ENCODE assay signal across 9 mouse cellular contexts in genomic region chr7:141264761-141265410, GRCm38 (mm10). TPM values are rescaled to one million over a fixed set of nuclear protein-coding genes. Genes with fewer than 3 reads are reported as not detected.
DNase-seq lines count a peak whose midpoint lies in the region; ATAC-seq and TF ChIP-seq lines count a peak whose summit lies in the region.
"Had no signal": no experiment of that assay in that cellular context is flagged by ENCODE, and none has a peak within 500 bp of the region (broad histone marks: within the 10 kb centered on the region; RNA-seq: fewer than 3 reads in every experiment).

No protein-coding gene starts in this region.

- H3K9ac ChIP-seq in liver, adult 2 months (ENCODE audit: low read depth, low read length), result peak overlapping the region; percentile 32
- H3K9ac ChIP-seq: hindbrain, embryonic 15.5 days had no signal

- 52% methylated on average over 12 of the region's 12 CpGs for WGBS in liver, adult 2 months

- ATAC-seq in common myeloid progenitor, adult 5-6 weeks (replicated peaks; ENCODE audit: low read depth, poor library complexity, severe bottlenecking), result peak; percentile 45
- ATAC-seq in monocyte, adult 5-6 weeks (replicated peaks; ENCODE audit: insufficient number of reproducible peaks, low FRiP score, low TSS enrichment, poor library complexity, severe bottlenecking), result peak; percentile 37

- H3K36me3 ChIP-seq in testis, adult 2 months (ENCODE audit: control insufficient read depth, insufficient read depth, low read length), result peaks cover 3% of the 10 kb centered on the region
- peaks cover 12% of the 10 kb centered on the region; the same call in 1 of the 2 replicates for H3K36me3 ChIP-seq in liver, adult 2 months (ENCODE audit: control insufficient read depth, insufficient read depth, low read length)

- no peaks in the 10 kb centered on the region for H3K79me2 ChIP-seq in liver, adult 2 months (ENCODE audit: control insufficient read depth, insufficient read depth, low read length)

- H3K27me3 ChIP-seq in testis, adult 2 months (ENCODE audit: control insufficient read depth, insufficient read depth, low read length), result no peaks in the 10 kb centered on the region
- no peaks in the 10 kb centered on the region for H3K27me3 ChIP-seq in liver, adult 2 months (ENCODE audit: control insufficient read depth, insufficient read depth, low read length)
- H3K27me3 ChIP-seq: hindbrain, embryonic 15.5 days had no signal

- no peak for TF ChIP-seq POLR2A in testis, adult 2 months (IDR thresholded peaks at IDR 0.05; ENCODE audit: control insufficient read depth, low read depth, low read length)
- TF ChIP-seq POLR2A in liver, adult 2 months (IDR thresholded peaks at IDR 0.05; ENCODE audit: extremely low read depth, insufficient read depth, low read length), result no peak

- no peak overlapping the region for H3K27ac ChIP-seq in testis, adult 2 months (ENCODE audit: control insufficient read depth, insufficient read depth, low read depth, low read length)
- no peak overlapping the region for H3K27ac ChIP-seq in liver, adult 2 months (replicated peaks; ENCODE audit: insufficient read depth, low read depth, low read length)
- H3K27ac ChIP-seq: hindbrain, embryonic 15.5 days had no signal

- H3K4me1 ChIP-seq in testis, adult 2 months (ENCODE audit: control insufficient read depth, insufficient read depth, low read length), result peaks cover 15% of the 10 kb centered on the region
- H3K4me1 ChIP-seq in liver, adult 2 months (ENCODE audit: control insufficient read depth, insufficient read depth, low read length), result peaks cover 12% of the 10 kb centered on the region; the same call in 1 of the 2 replicates

- intact Hi-C loops in heart, postnatal 14 days (cut with DNase I), result loop anchor here (2.0 kb wide), 1 partner anchor 98 kb away; no protein-coding TSS in a partner anchor

- H3K4me3 ChIP-seq in testis, adult 2 months (ENCODE audit: control insufficient read depth, low read depth, low read length), result no peak overlapping the region
- H3K4me3 ChIP-seq in liver, adult 2 months (ENCODE audit: insufficient read depth, low read depth, low read length), result peak overlapping the region; percentile 46

- DNase-seq in testis, postnatal 14 days (ENCODE audit: low spot score), result no peak
- peak; percentile 29 to 38 for DNase-seq in heart, postnatal 14 days
- no peak for DNase-seq in liver, adult 2 months (ENCODE audit: extremely low read depth, low read depth, low spot score)
- DNase-seq in thymus, postnatal 14 days, result peak; percentile 81
- DNase-seq in left cerebral cortex, adult 18-20 months (ENCODE audit: low spot score in 2 of 2), result no peak

- peak; percentile 36; the same call in 1 of the 2 replicates for TF ChIP-seq CTCF in testis, adult 2 months (IDR thresholded peaks at IDR 0.05; ENCODE audit: control insufficient read depth, insufficient read depth, insufficient replicate concordance, low read depth, low read length)
- TF ChIP-seq CTCF in liver, adult 2 months (IDR thresholded peaks at IDR 0.05; ENCODE audit: low read depth, low read length), result peak; percentile 63

RNA-seq across cellular contexts. Expression of gene Irf7, which starts 1.4 kb away (rescaled TPM):
- 2.3 and 2.4 TPM in 2 replicates for polyA plus RNA-seq in testis, adult 2 months (2012; rRNA removed)
- total RNA-seq in common myeloid progenitor, adult 5-6 weeks (2017), result 3.4 and 24.7 TPM in 2 replicates
- 1 to 10 TPM; 1.6 to 1.7 TPM for total RNA-seq in heart, postnatal 14 days (2021)
- total RNA-seq in liver, adult 2 months (2014; rRNA removed), result 22.8 and 32.2 TPM in 2 replicates
- polyA plus RNA-seq in liver, adult 2 months (2012; rRNA removed), result 42.4 and 102 TPM in 2 replicates
- total RNA-seq in monocyte, adult 5-6 weeks (2017), result 76.2 to 126 TPM (median 78.7 TPM) in 3 replicates
- 1 to 10 TPM in 1 of 2 experiments, under 1 TPM in 1; 1.00 to 2.0 TPM for total RNA-seq in left cerebral cortex, adult 18-20 months (2021)

RNA-seq across cellular contexts. Expression of gene Cdhr5, which starts 11.7 kb away (rescaled TPM):
- 0.76 and 0.91 TPM in 2 replicates for polyA plus RNA-seq in testis, adult 2 months (2012; rRNA removed)
- total RNA-seq in common myeloid progenitor, adult 5-6 weeks (2017), result not detected in 2 replicates
- total RNA-seq in heart, postnatal 14 days (2021), result not detected
- total RNA-seq in liver, adult 2 months (2014; rRNA removed), result 18.5 and 40.3 TPM in 2 replicates
- 31.2 and 31.7 TPM in 2 replicates for polyA plus RNA-seq in liver, adult 2 months (2012; rRNA removed)
- not detected in 3 replicates for total RNA-seq in monocyte, adult 5-6 weeks (2017)
- not detected for total RNA-seq in left cerebral cortex, adult 18-20 months (2021)
- polyA plus RNA-seq: hindbrain, embryonic 15.5 days had no signal

RNA-seq across cellular contexts. Expression of gene Sct, which starts 14.0 kb away (rescaled TPM):
- 6.4 and 8.6 TPM in 2 replicates for polyA plus RNA-seq in testis, adult 2 months (2012; rRNA removed)
- total RNA-seq in common myeloid progenitor, adult 5-6 weeks (2017), result not detected in 2 replicates
- total RNA-seq in heart, postnatal 14 days (2021), result not detected
- total RNA-seq in liver, adult 2 months (2014; rRNA removed), result not detected in 2 replicates
- not detected in 2 replicates for polyA plus RNA-seq in liver, adult 2 months (2012; rRNA removed)
- total RNA-seq in monocyte, adult 5-6 weeks (2017), result not detected in 3 replicates
- total RNA-seq in left cerebral cortex, adult 18-20 months (2021), result not detected

RNA-seq across cellular contexts. Expression of gene Drd4, which starts 26.9 kb away (rescaled TPM):
- polyA plus RNA-seq in testis, adult 2 months (2012; rRNA removed), result 11.5 and 13.0 TPM in 2 replicates
- total RNA-seq in common myeloid progenitor, adult 5-6 weeks (2017), result not detected in 2 replicates
- not detected for total RNA-seq in heart, postnatal 14 days (2021)
- total RNA-seq in liver, adult 2 months (2014; rRNA removed), result not detected in 2 replicates
- polyA plus RNA-seq in liver, adult 2 months (2012; rRNA removed), result not detected in 2 replicates
- total RNA-seq in monocyte, adult 5-6 weeks (2017), result not detected in 3 replicates
- under 1 TPM; 0.33 to 0.66 TPM for total RNA-seq in left cerebral cortex, adult 18-20 months (2021)

RNA-seq across cellular contexts. Expression of gene Phrf1, which starts 36.3 kb away (rescaled TPM):
- polyA plus RNA-seq in testis, adult 2 months (2012; rRNA removed), result 17.6 and 19.0 TPM in 2 replicates
- 64.1 and 114 TPM in 2 replicates for total RNA-seq in common myeloid progenitor, adult 5-6 weeks (2017)
- 10 to 100 TPM; 43.4 to 44.3 TPM for total RNA-seq in heart, postnatal 14 days (2021)
- 8.1 and 12.6 TPM in 2 replicates for total RNA-seq in liver, adult 2 months (2014; rRNA removed)
- polyA plus RNA-seq in liver, adult 2 months (2012; rRNA removed), result 6.7 and 9.2 TPM in 2 replicates
- total RNA-seq in monocyte, adult 5-6 weeks (2017), result 51.4 to 90.4 TPM (median 72.9 TPM) in 3 replicates
- 10 to 100 TPM; 73.6 to 75.1 TPM for total RNA-seq in left cerebral cortex, adult 18-20 months (2021)

Comparison
In these comparisons a context has a peak if more than half of its experiments do, and no peak if none do; other contexts are left out.
1. DNase-seq: peak in heart, postnatal 14 days (2 of 2) and thymus, postnatal 14 days (single experiment); none in testis, postnatal 14 days (single experiment), liver, adult 2 months (single experiment) and left cerebral cortex, adult 18-20 months (0 of 2).
2. RNA of gene Cdhr5, which starts 11.7 kb away (total RNA-seq): 18.5 to 40.3 TPM in liver, adult 2 months; not detected in heart, postnatal 14 days, not detected in common myeloid progenitor, adult 5-6 weeks, not detected in monocyte, adult 5-6 weeks and not detected in left cerebral cortex, adult 18-20 months; every median in the first group is over 10 times any median in the second.